Comparison of ENCODE assay signal across 9 mouse cellular contexts in the genomic region with DNA sequence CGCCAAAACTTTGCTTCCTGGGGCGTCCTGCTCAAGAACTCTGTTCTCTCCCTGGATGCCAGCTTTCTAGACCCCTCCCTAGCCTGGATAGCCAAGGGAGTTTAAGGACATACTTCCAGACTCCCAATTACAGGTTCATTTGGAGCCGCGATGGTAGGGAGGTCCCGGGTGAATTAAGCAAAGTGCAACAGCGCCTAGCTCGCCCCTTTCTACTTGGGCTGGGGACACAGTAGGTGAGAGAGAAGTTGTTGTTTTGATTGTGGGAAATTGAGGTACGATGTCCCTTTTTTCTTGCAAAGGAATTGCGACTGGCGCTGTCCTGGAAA. TPM values are rescaled to one million over a fixed set of nuclear protein-coding genes. Genes with fewer than 3 reads are reported as not detected.
A peak's percentile ranks its signal among the peaks of the same experiment; 100 is the strongest.
DNase-seq lines count a peak whose midpoint lies in the region; ATAC-seq and TF ChIP-seq lines count a peak whose summit lies in the region.
"Had no signal": no experiment of that assay in that cellular context is flagged by ENCODE, and none has a peak within 500 bp of the region (broad histone marks: within the 10 kb centered on the region; RNA-seq: fewer than 3 reads in every experiment).

No protein-coding gene starts in this region.

- peak; percentile 21 for DNase-seq in kidney, postnatal 0 days (ENCODE audit: low spot score)
- DNase-seq in kidney, adult 8-10 months = no peak
- DNase-seq in hindbrain, postnatal 0 days (ENCODE audit: low spot score) = no peak
- no peak for DNase-seq in midbrain, postnatal 0 days (ENCODE audit: low spot score)
- DNase-seq in adrenal gland, postnatal 25 days = no peak
- DNase-seq in adipocyte (ENCODE audit: low spot score) = no peak
- DNase-seq in cerebellum, postnatal 10 days = no peak

- H3K4me2 ChIP-seq in kidney, postnatal 0 days (ENCODE audit: low read length) = peak overlapping the region; percentile 96
- H3K4me2 ChIP-seq in embryonic facial prominence, embryonic 15.5 days (replicated peaks) = peak overlapping the region; percentile 78
- peak overlapping the region; percentile 95 for H3K4me2 ChIP-seq in hindbrain, postnatal 0 days (ENCODE audit: low read depth, low read length)
- peak overlapping the region; percentile 94 for H3K4me2 ChIP-seq in midbrain, postnatal 0 days (ENCODE audit: low read depth, low read length, poor library complexity, severe bottlenecking)

- WGBS in kidney, postnatal 0 days = 2% methylated on average over 10 of the region's 10 CpGs
- under 1% methylated on average over 10 of the region's 10 CpGs for WGBS in embryonic facial prominence, embryonic 15.5 days
- WGBS in hindbrain, postnatal 0 days = under 1% methylated on average over 10 of the region's 10 CpGs
- 1% methylated on average over 10 of the region's 10 CpGs for WGBS in midbrain, postnatal 0 days

- no peak for TF ChIP-seq CTCF in kidney, postnatal 0 days (IDR thresholded peaks at IDR 0.05; ENCODE audit: low read depth)
- no peak for TF ChIP-seq CTCF in hindbrain, postnatal 0 days (IDR thresholded peaks at IDR 0.05; ENCODE audit: low read depth)
- TF ChIP-seq CTCF in midbrain, postnatal 0 days (IDR thresholded peaks at IDR 0.05) = no peak

- no peak overlapping the region for H3K27ac ChIP-seq in kidney, postnatal 0 days
- 0 out of 2 replicates have a peak overlapping the region, but pooled peaks have one; percentile 65 for H3K27ac ChIP-seq in embryonic facial prominence, embryonic 15.5 days (replicated peaks)
- H3K27ac ChIP-seq in hindbrain, postnatal 0 days = no peak overlapping the region
- H3K27ac ChIP-seq in midbrain, postnatal 0 days (ENCODE audit: low read depth, low read length) = no peak overlapping the region

- no peaks in the 10 kb centered on the region for H3K27me3 ChIP-seq in kidney, postnatal 0 days (ENCODE audit: insufficient read depth, low read length)
- H3K27me3 ChIP-seq in embryonic facial prominence, embryonic 15.5 days = no peaks in the 10 kb centered on the region
- H3K27me3 ChIP-seq in hindbrain, postnatal 0 days (ENCODE audit: insufficient read depth, low read length) = no peaks in the 10 kb centered on the region
- peaks cover 5% of the 10 kb centered on the region; the same call in 1 of the 2 replicates for H3K27me3 ChIP-seq in midbrain, postnatal 0 days (ENCODE audit: insufficient read depth, low read length)

- peaks cover 4% of the 10 kb centered on the region; the same call in 1 of the 2 replicates for H3K4me1 ChIP-seq in kidney, postnatal 0 days (replicated peaks; ENCODE audit: insufficient read depth, low read length)
- H3K4me1 ChIP-seq in embryonic facial prominence, embryonic 15.5 days = no peaks in the 10 kb centered on the region
- no peaks in the 10 kb centered on the region for H3K4me1 ChIP-seq in hindbrain, postnatal 0 days (ENCODE audit: insufficient read depth, low read length)
- 0 out of 2 replicates have a peak, but pooled peaks cover 2% of the 10 kb centered on the region for H3K4me1 ChIP-seq in midbrain, postnatal 0 days (ENCODE audit: insufficient read depth, low read length)

- ATAC-seq in kidney, postnatal 0 days (replicated peaks; ENCODE audit: low FRiP score, low read depth) = 0 out of 2 replicates have a peak, but pooled peaks have one; percentile 31
- 0 out of 2 replicates have a peak, but pooled peaks have one; percentile 8 for ATAC-seq in embryonic facial prominence, embryonic 15.5 days (ENCODE audit: insufficient number of reproducible peaks, low FRiP score, low TSS enrichment, low read depth)
- ATAC-seq in hindbrain, postnatal 0 days = 0 out of 2 replicates have a peak, but pooled peaks have one; percentile 30
- no peak for ATAC-seq in midbrain, postnatal 0 days (ENCODE audit: low FRiP score)

- H3K9ac ChIP-seq in kidney, postnatal 0 days (ENCODE audit: low read depth, low read length) = peak overlapping the region; percentile 62; the same call in 1 of the 2 replicates
- peak overlapping the region; percentile 49 for H3K9ac ChIP-seq in embryonic facial prominence, embryonic 15.5 days
- peak overlapping the region; percentile 52; the same call in 1 of the 2 replicates for H3K9ac ChIP-seq in hindbrain, postnatal 0 days (replicated peaks; ENCODE audit: low read length)
- peak overlapping the region; percentile 58; the same call in 1 of the 2 replicates for H3K9ac ChIP-seq in midbrain, postnatal 0 days (replicated peaks; ENCODE audit: low read length, poor library complexity, severe bottlenecking)

- H3K4me3 ChIP-seq in kidney, postnatal 0 days (replicated peaks; ENCODE audit: low read depth, low read length) = peak overlapping the region; percentile 71
- H3K4me3 ChIP-seq in embryonic facial prominence, embryonic 15.5 days (replicated peaks) = peak overlapping the region; percentile 61
- H3K4me3 ChIP-seq in hindbrain, postnatal 0 days (ENCODE audit: low read length) = peak overlapping the region; percentile 66
- H3K4me3 ChIP-seq in midbrain, postnatal 0 days (ENCODE audit: low read depth, low read length) = peak overlapping the region; percentile 60
- H3K4me3 ChIP-seq: erythroblast, embryonic 14.5 days had no signal

- H3K36me3 ChIP-seq in kidney, postnatal 0 days (ENCODE audit: insufficient read depth, low read length) = no peaks in the 10 kb centered on the region
- H3K36me3 ChIP-seq in embryonic facial prominence, embryonic 15.5 days = no peaks in the 10 kb centered on the region
- H3K36me3 ChIP-seq in hindbrain, postnatal 0 days (ENCODE audit: insufficient read depth, low read length) = no peaks in the 10 kb centered on the region
- no peaks in the 10 kb centered on the region for H3K36me3 ChIP-seq in midbrain, postnatal 0 days (ENCODE audit: insufficient read depth, low read length)

- no peaks in the 10 kb centered on the region for H3K9me3 ChIP-seq in kidney, postnatal 0 days (replicated peaks; ENCODE audit: low read length)
- no peaks in the 10 kb centered on the region for H3K9me3 ChIP-seq in embryonic facial prominence, embryonic 15.5 days (replicated peaks)
- no peaks in the 10 kb centered on the region for H3K9me3 ChIP-seq in hindbrain, postnatal 0 days (ENCODE audit: low read length)
- H3K9me3 ChIP-seq in midbrain, postnatal 0 days (ENCODE audit: low read length) = no peaks in the 10 kb centered on the region

RNA-seq across cellular contexts. Expression of a gene that starts 0.7 kb away (rescaled TPM):
- polyA plus RNA-seq in kidney, postnatal 0 days (2015; fragmentation: Nextera tagmentation; extraction: Ambion mirVana) = 11.1 TPM in 2 replicates
- polyA plus RNA-seq in embryonic facial prominence, embryonic 15.5 days (2015; fragmentation: Nextera tagmentation; extraction: Ambion mirVana) = 22.5 and 25.8 TPM in 2 replicates
- 3.3 and 5.0 TPM in 2 replicates for total RNA-seq in hindbrain, postnatal 0 days (2014; rRNA removed)
- polyA plus RNA-seq in hindbrain, postnatal 0 days (2015; fragmentation: Nextera tagmentation; extraction: Ambion mirVana) = 2.7 and 3.1 TPM in 2 replicates
- 2.8 and 3.7 TPM in 2 replicates for total RNA-seq in midbrain, postnatal 0 days (2014; rRNA removed)
- 1.7 and 1.8 TPM in 2 replicates for polyA plus RNA-seq in midbrain, postnatal 0 days (2015; fragmentation: Nextera tagmentation; extraction: Ambion mirVana)
- total RNA-seq in adrenal gland, postnatal 25 days (2021) = 2.1 and 2.3 TPM in 2 replicates
- polyA plus RNA-seq: erythroblast, embryonic 14.5 days had no signal
